ENCODE assay signal across 9 mouse cellular contexts in the genomic region with DNA sequence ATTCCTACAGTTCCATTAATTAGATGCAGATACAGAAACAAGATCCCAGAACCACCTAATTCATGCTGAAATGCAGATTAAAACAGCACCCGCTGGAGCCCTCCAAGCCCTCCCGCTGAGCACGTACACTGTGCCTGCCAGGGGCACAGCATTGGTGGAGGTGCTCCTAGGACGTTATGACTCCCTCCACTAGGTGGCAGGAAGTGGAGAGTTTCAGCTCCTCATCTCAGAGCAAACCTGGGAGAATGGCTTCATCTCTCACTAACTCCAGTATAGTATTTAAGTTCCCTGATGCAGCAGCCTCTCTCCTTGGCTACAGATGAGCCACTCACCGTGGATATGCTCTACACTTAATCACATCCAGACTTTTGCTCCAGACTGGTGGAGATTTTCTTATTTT. TPM values are rescaled to one million over a fixed set of nuclear protein-coding genes. Genes with fewer than 3 reads are reported as not detected.
DNase-seq lines count a peak whose midpoint lies in the region; ATAC-seq and TF ChIP-seq lines count a peak whose summit lies in the region.
"Had no signal": no experiment of that assay in that cellular context is flagged by ENCODE, and none has a peak within 500 bp of the region (broad histone marks: within the 10 kb centered on the region; RNA-seq: fewer than 3 reads in every experiment).

No protein-coding gene starts in this region.

- no peaks in the 10 kb centered on the region for H3K9me3 ChIP-seq in liver, embryonic 12.5 days (replicated peaks)
- H3K9me3 ChIP-seq in intestine, embryonic 16.5 days (ENCODE audit: control insufficient read depth, low read length): no peaks in the 10 kb centered on the region
- H3K9me3 ChIP-seq in limb, embryonic 14.5 days (ENCODE audit: control insufficient read depth, low read length): no peaks in the 10 kb centered on the region
- no peaks in the 10 kb centered on the region for H3K9me3 ChIP-seq in neural tube, embryonic 14.5 days (ENCODE audit: control insufficient read depth, low read length)
- H3K9me3 ChIP-seq: limb, embryonic 12.5 days had no signal

- no peaks in the 10 kb centered on the region for H3K27me3 ChIP-seq in liver, embryonic 12.5 days (replicated peaks)
- H3K27me3 ChIP-seq in intestine, embryonic 16.5 days (replicated peaks; ENCODE audit: control insufficient read depth, insufficient read depth, low read length): no peaks in the 10 kb centered on the region
- no peaks in the 10 kb centered on the region for H3K27me3 ChIP-seq in limb, embryonic 14.5 days (ENCODE audit: control insufficient read depth, insufficient read depth, low read length)
- H3K27me3 ChIP-seq in neural tube, embryonic 14.5 days (ENCODE audit: control insufficient read depth, insufficient read depth, low read length): no peaks in the 10 kb centered on the region
- H3K27me3 ChIP-seq: limb, embryonic 12.5 days had no signal

- no peak for ATAC-seq in liver, embryonic 12.5 days
- ATAC-seq in intestine, embryonic 16.5 days: peak; percentile 33; the same call in 1 of the 2 replicates
- no peak for ATAC-seq in limb, embryonic 14.5 days (ENCODE audit: low FRiP score, low read depth)
- peak; percentile 77; the same call in 1 of the 2 replicates for ATAC-seq in neural tube, embryonic 14.5 days (ENCODE audit: low read depth)

- no peak overlapping the region for H3K4me3 ChIP-seq in liver, embryonic 12.5 days
- H3K4me3 ChIP-seq in embryonic fibroblast, embryonic 13.5 days (ENCODE audit: insufficient read depth, low read length): no peak overlapping the region
- H3K4me3 ChIP-seq in intestine, embryonic 16.5 days (ENCODE audit: low read length): no peak overlapping the region
- no peak overlapping the region for H3K4me3 ChIP-seq in limb, embryonic 14.5 days (replicated peaks; ENCODE audit: low read length)
- H3K4me3 ChIP-seq in neural tube, embryonic 14.5 days (ENCODE audit: low read depth, low read length): no peak overlapping the region
- H3K4me3 ChIP-seq: limb, embryonic 12.5 days had no signal

- no peak overlapping the region for H3K4me2 ChIP-seq in liver, embryonic 12.5 days
- H3K4me2 ChIP-seq in intestine, embryonic 16.5 days (ENCODE audit: low read depth, low read length): no peak overlapping the region
- no peak overlapping the region for H3K4me2 ChIP-seq in limb, embryonic 14.5 days (replicated peaks; ENCODE audit: low read depth, low read length, severe bottlenecking)
- H3K4me2 ChIP-seq in neural tube, embryonic 14.5 days (ENCODE audit: low read depth, low read length): no peak overlapping the region
- H3K4me2 ChIP-seq: limb, embryonic 12.5 days had no signal

- peak; percentile 11 for DNase-seq in liver
- DNase-seq in adrenal gland, postnatal 36 days: peak; percentile 44 to 45
- DNase-seq in limb, embryonic 14.5 days (ENCODE audit: low spot score): peak; percentile 45
- DNase-seq in MN1 (ENCODE audit: low spot score): no peak

- whole genome bisulfite sequencing in liver, embryonic 12.5 days (ENCODE audit: insufficient replicate concordance): 20% methylated on average over 5 of the region's 5 CpGs
- WGBS in intestine, embryonic 16.5 days: 15% methylated on average over 5 of the region's 5 CpGs
- 10% methylated on average over 5 of the region's 5 CpGs for WGBS in limb, embryonic 14.5 days
- 26% methylated on average over 5 of the region's 5 CpGs for WGBS in neural tube, embryonic 14.5 days

- H3K9ac ChIP-seq in liver, embryonic 12.5 days: no peak overlapping the region
- no peak overlapping the region for H3K9ac ChIP-seq in intestine, embryonic 16.5 days (ENCODE audit: low read depth, low read length)
- H3K9ac ChIP-seq in limb, embryonic 14.5 days (ENCODE audit: low read depth, low read length, severe bottlenecking): no peak overlapping the region
- H3K9ac ChIP-seq in neural tube, embryonic 14.5 days (replicated peaks; ENCODE audit: low read depth, low read length): no peak overlapping the region
- H3K9ac ChIP-seq: limb, embryonic 12.5 days had no signal

- TF ChIP-seq POLR2A in embryonic fibroblast, embryonic 13.5 days (IDR thresholded peaks at IDR 0.05; ENCODE audit: low read depth, low read length): no peak
- no peak for TF ChIP-seq POLR2A in limb, embryonic 14.5 days (IDR thresholded peaks at IDR 0.05; ENCODE audit: borderline replicate concordance, extremely low read depth, insufficient read depth, insufficient read length)

- H3K27ac ChIP-seq in liver, embryonic 12.5 days: no peak overlapping the region
- no peak overlapping the region for H3K27ac ChIP-seq in embryonic fibroblast, embryonic 13.5 days (ENCODE audit: insufficient read depth, low read length)
- H3K27ac ChIP-seq in intestine, embryonic 16.5 days (ENCODE audit: low read length): no peak overlapping the region
- no peak overlapping the region for H3K27ac ChIP-seq in limb, embryonic 14.5 days (replicated peaks; ENCODE audit: low read depth, low read length)
- no peak overlapping the region for H3K27ac ChIP-seq in neural tube, embryonic 14.5 days (ENCODE audit: low read depth, low read length)
- H3K27ac ChIP-seq: limb, embryonic 12.5 days had no signal

- no peaks in the 10 kb centered on the region for H3K4me1 ChIP-seq in liver, embryonic 12.5 days
- H3K4me1 ChIP-seq in embryonic fibroblast, embryonic 13.5 days (ENCODE audit: control insufficient read depth, insufficient read depth, low read length): no peaks in the 10 kb centered on the region
- no peaks in the 10 kb centered on the region for H3K4me1 ChIP-seq in intestine, embryonic 16.5 days (ENCODE audit: control insufficient read depth, insufficient read depth, low read length)
- H3K4me1 ChIP-seq in limb, embryonic 14.5 days (ENCODE audit: control insufficient read depth, insufficient read depth, low read length): no peaks in the 10 kb centered on the region
- H3K4me1 ChIP-seq in neural tube, embryonic 14.5 days (ENCODE audit: control insufficient read depth, insufficient read depth, low read length): no peaks in the 10 kb centered on the region
- H3K4me1 ChIP-seq: limb, embryonic 12.5 days had no signal

- peak; percentile 61; the same call in 1 of the 2 replicates for TF ChIP-seq CTCF in embryonic fibroblast, embryonic 13.5 days (IDR thresholded peaks at IDR 0.05; ENCODE audit: borderline replicate concordance, insufficient read depth, low read length)

- H3K36me3 ChIP-seq in liver, embryonic 12.5 days: no peaks in the 10 kb centered on the region
- no peaks in the 10 kb centered on the region for H3K36me3 ChIP-seq in intestine, embryonic 16.5 days (ENCODE audit: control insufficient read depth, insufficient read depth, low read length)
- H3K36me3 ChIP-seq in limb, embryonic 14.5 days (ENCODE audit: control insufficient read depth, insufficient read depth, low read length): no peaks in the 10 kb centered on the region
- no peaks in the 10 kb centered on the region for H3K36me3 ChIP-seq in neural tube, embryonic 14.5 days (ENCODE audit: control insufficient read depth, insufficient read depth, low read length)
- H3K36me3 ChIP-seq: limb, embryonic 12.5 days had no signal

RNA-seq across cellular contexts. Expression of gene Atp13a5, which starts 56.2 kb away (rescaled TPM):
- not detected in 2 replicates for polyA plus RNA-seq in liver, embryonic 12.5 days (2016; fragmentation: Nextera tagmentation; extraction: Ambion mirVana)
- total RNA-seq in adrenal gland, postnatal 36 days (2021): not detected
- not detected in 2 replicates for polyA plus RNA-seq in embryonic fibroblast, embryonic 13.5 days (2011; ENCODE audit: insufficient read length, low read depth, missing spikeins)
- polyA plus RNA-seq in intestine, embryonic 16.5 days (2015; fragmentation: Nextera tagmentation; extraction: Ambion mirVana): 0.02 TPM in 1 of 2 replicates, not detected in the other
- polyA plus RNA-seq in limb, embryonic 14.5 days (2012; rRNA removed): 0.47 and 0.49 TPM in 2 replicates
- polyA plus RNA-seq in limb, embryonic 14.5 days (2014; fragmentation: Nextera tagmentation; extraction: Ambion mirVana): 0.34 and 0.37 TPM in 2 replicates
- polyA plus RNA-seq in neural tube, embryonic 14.5 days (2014; fragmentation: Nextera tagmentation; extraction: Ambion mirVana): 1.2 and 1.4 TPM in 2 replicates
- polyA plus RNA-seq: limb, embryonic 12.5 days had no signal

Comparison
In these comparisons a context has a peak if more than half of its experiments do, and no peak if none do; other contexts are left out.
1. ATAC-seq: peak in intestine, embryonic 16.5 days (single experiment) and neural tube, embryonic 14.5 days (single experiment); none in liver, embryonic 12.5 days (single experiment) and limb, embryonic 14.5 days (single experiment).